Mouse (Mus musculus) embryonic facial prominence, embryonic 11.5 days (tissue): ENCODE data around the gene Atp9a. TPM values are rescaled to one million over a fixed set of nuclear protein-coding genes. Genes with fewer than 3 reads are reported as not detected.

Source experiments
- ATAC-seq: fragments of 200-750 bp; cut with Nextera tagmentation; replicated peaks from 2 replicates; pipeline ENCODE4 v1.8.0; 2017; ENCODE audit warnings: low read depth; ENCODE audit not compliant: insufficient number of reproducible peaks, low FRiP score, low TSS enrichment
- DNase-seq: peaks from one replicate; pipeline ENCODE4 v3.0.0-alpha.2; 2015; ENCODE audit warnings: low spot score
- H3K27ac ChIP-seq: fragments of 300-500 bp; sonication (generic); replicated peaks from 2 replicates; pipeline ENCODE4 v1.5.1; 2014; ENCODE audit warnings: mild to moderate bottlenecking, low read depth, low read length, control low read depth
- H3K27me3 ChIP-seq: fragments of 300-500 bp; sonication (generic); 2 replicates; pipeline ENCODE4 v1.6.1; 2014; ENCODE audit warnings: mild to moderate bottlenecking, low read length, moderate library complexity, mixed read lengths; ENCODE audit not compliant: control insufficient read depth, insufficient read depth
- H3K36me3 ChIP-seq: fragments of 300-500 bp; sonication (generic); replicated peaks from 2 replicates; pipeline ENCODE4 v1.6.1; 2014; ENCODE audit warnings: low read depth, mild to moderate bottlenecking, low read length, moderate library complexity, mixed read lengths; ENCODE audit not compliant: control insufficient read depth, insufficient read depth
- H3K4me1 ChIP-seq: fragments of 300-500 bp; sonication (generic); 2 replicates; pipeline ENCODE4 v1.6.1; 2014; ENCODE audit warnings: low read length, mixed read lengths; ENCODE audit not compliant: control insufficient read depth, insufficient read depth
- H3K4me2 ChIP-seq: fragments of 300-500 bp; sonication (generic); 2 replicates; pipeline ENCODE4 v1.6.1; 2014; ENCODE audit warnings: low read depth, mild to moderate bottlenecking, control low read depth, low read length, moderate library complexity
- H3K4me3 ChIP-seq: fragments of 300-500 bp; sonication (generic); 2 replicates; pipeline ENCODE4 v1.5.1; 2014; ENCODE audit warnings: low read depth, low read length, control low read depth
- H3K9ac ChIP-seq: fragments of 300-500 bp; sonication (generic); replicated peaks from 2 replicates; pipeline ENCODE4 v1.6.1; 2014; ENCODE audit warnings: mild to moderate bottlenecking, control low read depth, low read length
- H3K9me3 ChIP-seq: fragments of 300-500 bp; sonication (generic); replicated peaks from 2 replicates; pipeline ENCODE4 v1.6.1; 2016; ENCODE audit warnings: mild to moderate bottlenecking, low read length, inconsistent platforms, mixed read lengths; ENCODE audit not compliant: control insufficient read depth
- WGBS: fragments of 180-500 bp; shearing (Covaris S2); extraction: QIAGEN DNeasy Blood & Tissue Kit; methylation state at CpG from one replicate; pipeline ENCODE4 v1.1.7; 2014; 5-methylcytosine and 5-hydroxymethylcytosine counted together
- polyA plus RNA-seq: library from polyadenylated mRNA; unstranded; fragments of >200 nt; fragmentation: Nextera tagmentation; extraction: Ambion mirVana; gene quantifications from 2 replicates; pipeline ENCODE4 v1.2.1, GENCODE M21; 2014

Gene Atp9a
- polyA plus RNA-seq, 1 experiment from 2014 or later: 10.4 TPM

- ATAC-seq: no peak
- H3K9ac ChIP-seq: no peak overlapping the region
- DNase-seq: no peak
- H3K27ac ChIP-seq: no peak overlapping the region
- no peak overlapping the region for H3K4me2 ChIP-seq
- H3K4me1 ChIP-seq: peaks cover 2% of the 10 kb centered on the region; the same call in 1 of the 2 replicates
- no peak overlapping the region for H3K4me3 ChIP-seq
- WGBS: 66% methylated on average over 20 of the region's 20 CpGs
- no peaks in the 10 kb centered on the region for H3K36me3 ChIP-seq
- H3K27me3 ChIP-seq: no peaks in the 10 kb centered on the region
- H3K9me3 ChIP-seq: no peaks in the 10 kb centered on the region
These were observed 114.1 kb downstream of the Atp9a start for GRCm38 (mm10) chr2:168627829-168628770.

GRCm38 (mm10) chr2:168626385-168626784 lies 115.8 kb downstream of the Atp9a start:
- H3K9me3 ChIP-seq: no peaks in the 10 kb centered on the region
- H3K27ac ChIP-seq: no peak overlapping the region
- H3K4me3 ChIP-seq: no peak overlapping the region
- peaks cover 2% of the 10 kb centered on the region; the same call in 1 of the 2 replicates for H3K4me1 ChIP-seq
- no peaks in the 10 kb centered on the region for H3K27me3 ChIP-seq
- DNase-seq (no peak), ATAC-seq (no peak)
- H3K9ac ChIP-seq: no peak overlapping the region
- no peak overlapping the region for H3K4me2 ChIP-seq
- WGBS: 56% methylated on average over 9 of the region's 9 CpGs
- no peaks in the 10 kb centered on the region for H3K36me3 ChIP-seq

- DNase-seq: no peak
- WGBS: 67% methylated on average over 4 of the region's 4 CpGs
- H3K9ac ChIP-seq: no peak overlapping the region
- H3K36me3 ChIP-seq: no peaks in the 10 kb centered on the region
- H3K27me3 ChIP-seq: no peaks in the 10 kb centered on the region
- H3K4me2 ChIP-seq: no peak overlapping the region
- H3K4me1 ChIP-seq: peaks cover 2% of the 10 kb centered on the region; the same call in 1 of the 2 replicates
- no peaks in the 10 kb centered on the region for H3K9me3 ChIP-seq
- H3K4me3 ChIP-seq: no peak overlapping the region
- ATAC-seq: no peak
- H3K27ac ChIP-seq: no peak overlapping the region
These were observed 117.1 kb downstream of the Atp9a start for GRCm38 (mm10) chr2:168625091-168625490.

DNA sequence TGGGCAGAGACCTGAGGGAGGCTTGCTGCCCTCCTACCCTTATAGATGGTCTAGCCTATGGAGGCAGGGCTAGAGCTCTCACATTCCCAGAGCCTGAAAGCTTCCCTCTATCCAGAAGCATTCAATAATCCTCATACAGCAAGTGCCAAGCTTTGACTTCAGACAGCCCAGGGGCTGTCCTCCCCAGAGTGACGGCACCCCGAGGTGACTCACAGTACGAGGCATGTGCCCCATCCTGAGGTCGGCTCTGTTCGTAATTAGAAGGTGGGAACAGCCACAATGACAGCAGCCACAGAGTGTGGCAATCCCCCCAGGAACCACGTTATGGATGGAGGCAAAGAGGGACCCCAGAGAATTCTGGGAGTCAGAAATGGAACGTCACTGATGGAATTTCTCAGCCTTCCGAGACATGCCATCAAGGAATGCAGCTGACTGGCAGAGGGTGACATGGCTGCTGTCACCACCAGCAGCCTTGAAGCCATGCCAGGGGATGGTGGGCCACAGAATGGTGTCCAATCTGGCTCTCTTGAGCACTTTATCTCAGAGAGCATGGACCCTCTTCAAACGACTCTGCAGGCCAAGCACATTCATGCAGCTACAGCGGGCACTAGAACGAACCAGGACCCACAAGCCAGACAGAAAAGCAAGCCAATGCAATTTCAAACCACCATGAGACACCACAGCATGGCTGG lies 121.0 kb downstream of the Atp9a start:
- no peaks in the 10 kb centered on the region for H3K36me3 ChIP-seq
- H3K27me3 ChIP-seq: no peaks in the 10 kb centered on the region
- DNase-seq: no peak
- no peaks in the 10 kb centered on the region for H3K9me3 ChIP-seq
- no peaks in the 10 kb centered on the region; the same call in none of the 2 replicates for H3K4me1 ChIP-seq
- 77% methylated on average over 11 of the region's 11 CpGs for WGBS
- H3K9ac ChIP-seq: no peak overlapping the region
- no peak for ATAC-seq
- no peak overlapping the region for H3K27ac ChIP-seq
- H3K4me2 ChIP-seq: no peak overlapping the region
- no peak overlapping the region for H3K4me3 ChIP-seq

GRCm38 (mm10) chr2:168618205-168618717 lies 123.9 kb downstream of the Atp9a start:
- H3K27me3 ChIP-seq: no peaks in the 10 kb centered on the region
- H3K4me3 ChIP-seq: no peak overlapping the region
- no peaks in the 10 kb centered on the region; the same call in none of the 2 replicates for H3K4me1 ChIP-seq
- ATAC-seq: no peak
- H3K27ac ChIP-seq: no peak overlapping the region
- no peak overlapping the region for H3K9ac ChIP-seq
- no peaks in the 10 kb centered on the region for H3K9me3 ChIP-seq
- DNase-seq: no peak
- no peak overlapping the region for H3K4me2 ChIP-seq
- H3K36me3 ChIP-seq: no peaks in the 10 kb centered on the region
- 80% methylated on average over 15 of the region's 15 CpGs for WGBS

GRCm38 (mm10) chr2:168615160-168615559 lies 127.0 kb downstream of the Atp9a start:
- no peak overlapping the region for H3K9ac ChIP-seq
- no peaks in the 10 kb centered on the region for H3K9me3 ChIP-seq
- H3K27ac ChIP-seq: no peak overlapping the region
- DNase-seq: no peak
- H3K4me1 ChIP-seq: no peaks in the 10 kb centered on the region; the same call in none of the 2 replicates
- no peaks in the 10 kb centered on the region for H3K36me3 ChIP-seq
- H3K4me2 ChIP-seq: no peak overlapping the region
- H3K27me3 ChIP-seq: no peaks in the 10 kb centered on the region
- 86% methylated on average over 3 of the region's 3 CpGs for WGBS
- ATAC-seq: no peak
- H3K4me3 ChIP-seq: no peak overlapping the region

DNA sequence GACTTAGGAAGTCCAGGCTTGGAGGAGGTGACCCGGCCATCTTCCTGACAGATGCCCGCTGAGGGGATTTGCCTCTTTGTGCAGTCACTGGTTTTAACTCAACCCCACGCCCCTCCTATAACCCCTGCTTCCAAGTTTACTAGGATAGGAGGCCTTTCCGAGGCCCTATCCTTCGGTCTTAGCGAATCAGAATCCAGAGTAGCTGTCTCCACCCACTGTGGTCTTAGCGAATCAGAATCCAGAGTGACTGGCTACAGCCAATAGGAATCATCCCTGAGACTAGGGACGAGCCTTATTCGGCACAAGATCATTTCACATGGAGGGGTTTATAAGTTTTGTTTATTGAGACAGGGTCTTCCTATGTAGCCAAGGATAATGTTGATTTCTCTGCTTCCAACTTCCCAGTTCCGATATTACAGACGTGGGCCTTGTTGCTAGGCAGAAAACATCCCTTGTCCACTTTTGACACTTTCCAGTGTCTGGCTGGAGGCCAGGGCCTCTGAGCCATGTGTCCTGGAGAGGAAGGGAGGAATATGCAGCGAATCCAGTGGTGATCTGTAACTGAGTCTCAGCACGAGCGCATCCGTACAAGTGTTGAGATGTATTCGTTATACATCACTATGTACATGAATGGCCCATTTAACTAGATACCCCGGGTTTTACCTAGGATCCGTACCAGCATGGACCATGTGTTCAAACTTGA lies 127.9 kb downstream of the Atp9a start:
- Histone ChIP-seq H3K9ac (no peak overlapping the region), H3K27me3 (no peaks in the 10 kb centered on the region), H3K4me2 (no peak overlapping the region), H3K36me3 (no peaks in the 10 kb centered on the region), H3K4me3 (no peak overlapping the region), H3K27ac (no peak overlapping the region), H3K4me1 (no peaks in the 10 kb centered on the region; the same call in none of the 2 replicates), H3K9me3 (no peaks in the 10 kb centered on the region)
- DNase-seq: no peak
- no peak for ATAC-seq
- 75% methylated on average over 18 of the region's 18 CpGs for WGBS
